Comparison of ENCODE assay signal across 27 mouse cellular contexts in the genomic region with DNA sequence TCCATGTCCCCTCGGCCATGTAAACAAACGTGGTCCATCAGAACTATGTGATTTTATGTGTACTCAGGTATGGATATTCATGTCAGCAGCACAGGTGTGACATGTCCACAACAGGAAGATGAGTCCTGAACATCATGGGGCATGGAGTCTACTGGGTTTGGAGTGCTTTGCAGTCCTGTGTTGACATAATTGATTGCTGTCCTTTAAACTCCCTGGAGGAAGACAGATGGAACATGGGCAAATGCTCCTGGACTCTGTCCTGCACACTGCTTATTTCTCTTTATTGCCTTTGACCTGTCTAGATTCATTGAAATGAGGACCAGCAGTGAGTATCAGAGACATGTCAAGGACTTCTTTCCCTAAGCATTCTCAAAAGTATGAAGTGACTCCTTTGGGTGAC. TPM values are rescaled to one million over a fixed set of nuclear protein-coding genes. Genes with fewer than 3 reads are reported as not detected.
DNase-seq lines count a peak whose midpoint lies in the region; ATAC-seq and TF ChIP-seq lines count a peak whose summit lies in the region.
"Had no signal": no experiment of that assay in that cellular context is flagged by ENCODE, and none has a peak within 500 bp of the region (broad histone marks: within the 10 kb centered on the region; RNA-seq: fewer than 3 reads in every experiment).

No protein-coding gene starts in this region.

- H3K9ac ChIP-seq in liver, adult 2 months (ENCODE audit: low read depth, low read length): no peak overlapping the region
- H3K9ac ChIP-seq in liver, embryonic 12.5 days: no peak overlapping the region
- no peak overlapping the region for H3K9ac ChIP-seq in liver, embryonic 16.5 days (ENCODE audit: low read depth, low read length)
- H3K9ac ChIP-seq in forebrain, embryonic 15.5 days (replicated peaks): no peak overlapping the region
- H3K9ac ChIP-seq: embryonic facial prominence, embryonic 13.5 days; embryonic facial prominence, embryonic 15.5 days; forebrain, embryonic 12.5 days; forebrain, postnatal 0 days had no signal

- no peak for ATAC-seq in liver, embryonic 12.5 days
- peak; percentile 51 for ATAC-seq in liver, embryonic 16.5 days (ENCODE audit: low read depth)
- no peak for ATAC-seq in forebrain, embryonic 15.5 days (replicated peaks)
- ATAC-seq: forebrain, embryonic 14.5 days; forebrain, postnatal 0 days had no signal

- WGBS in liver, adult 2 months: 23% methylated on average over 2 of the region's 2 CpGs
- WGBS in liver, embryonic 12.5 days (ENCODE audit: insufficient replicate concordance): 61% methylated on average over 2 of the region's 2 CpGs
- 57% methylated on average over 2 of the region's 2 CpGs for WGBS in liver, embryonic 16.5 days (ENCODE audit: insufficient replicate concordance)
- WGBS in forebrain, embryonic 15.5 days: 92% methylated on average over 2 of the region's 2 CpGs

- peaks cover 26% of the 10 kb centered on the region for H3K4me1 ChIP-seq in liver, adult 2 months (ENCODE audit: control insufficient read depth, insufficient read depth, low read length)
- no peaks in the 10 kb centered on the region for H3K4me1 ChIP-seq in liver, embryonic 12.5 days
- H3K4me1 ChIP-seq in liver, embryonic 16.5 days (ENCODE audit: control insufficient read depth, low read depth, low read length): no peaks in the 10 kb centered on the region
- H3K4me1 ChIP-seq in forebrain, embryonic 15.5 days: no peaks in the 10 kb centered on the region
- H3K4me1 ChIP-seq: embryonic facial prominence, embryonic 13.5 days; embryonic facial prominence, embryonic 15.5 days; forebrain, embryonic 10.5 days; forebrain, embryonic 12.5 days had no signal

- no peak overlapping the region for H3K4me2 ChIP-seq in liver, embryonic 12.5 days
- H3K4me2 ChIP-seq in liver, embryonic 16.5 days (ENCODE audit: low read depth, low read length): no peak overlapping the region
- no peak overlapping the region for H3K4me2 ChIP-seq in forebrain, embryonic 15.5 days (replicated peaks)
- H3K4me2 ChIP-seq: embryonic facial prominence, embryonic 13.5 days; embryonic facial prominence, embryonic 15.5 days; forebrain, embryonic 12.5 days had no signal

- peak; percentile 97 for DNase-seq in liver, adult 2 months (ENCODE audit: extremely low read depth, low read depth, low spot score)
- no peak for DNase-seq in liver
- DNase-seq: adrenal gland, adult 2 months; adrenal gland, postnatal 10 days; adrenal gland, postnatal 25 days; cerebellum, adult 11 months; cerebellum, adult 18-20 months; cerebellum, adult 8-10 months; cerebellum, adult 9-11 months; cerebellum, postnatal 14 days; cerebellum, postnatal 36 days; embryo, embryonic 11 days; forebrain, postnatal 0 days had no signal

- H3K9me3 ChIP-seq in liver, embryonic 12.5 days (replicated peaks): no peaks in the 10 kb centered on the region
- H3K9me3 ChIP-seq in liver, embryonic 16.5 days (replicated peaks; ENCODE audit: control insufficient read depth, low read length): no peaks in the 10 kb centered on the region
- no peaks in the 10 kb centered on the region for H3K9me3 ChIP-seq in forebrain, embryonic 15.5 days
- H3K9me3 ChIP-seq: embryonic facial prominence, embryonic 13.5 days; embryonic facial prominence, embryonic 15.5 days; forebrain, embryonic 10.5 days; forebrain, embryonic 12.5 days had no signal

- H3K79me2 ChIP-seq in liver, adult 2 months (ENCODE audit: control insufficient read depth, insufficient read depth, low read length): 0 out of 2 replicates have a peak, but pooled peaks cover 3% of the 10 kb centered on the region

- H3K4me3 ChIP-seq in liver, adult 2 months (ENCODE audit: insufficient read depth, low read depth, low read length): no peak overlapping the region
- no peak overlapping the region for H3K4me3 ChIP-seq in liver, embryonic 12.5 days
- no peak overlapping the region for H3K4me3 ChIP-seq in liver, embryonic 16.5 days (ENCODE audit: low read depth, low read length)
- H3K4me3 ChIP-seq in forebrain, embryonic 15.5 days: no peak overlapping the region
- H3K4me3 ChIP-seq: embryonic facial prominence, embryonic 13.5 days; embryonic facial prominence, embryonic 15.5 days; erythroblast, embryonic 14.5 days; forebrain, embryonic 10.5 days; forebrain, embryonic 12.5 days had no signal

- peak overlapping the region; percentile 66 for H3K27ac ChIP-seq in liver, adult 2 months (replicated peaks; ENCODE audit: insufficient read depth, low read depth, low read length)
- H3K27ac ChIP-seq in liver, embryonic 12.5 days: no peak overlapping the region
- no peak overlapping the region for H3K27ac ChIP-seq in liver, embryonic 16.5 days (ENCODE audit: low read length)
- H3K27ac ChIP-seq in forebrain, embryonic 15.5 days (replicated peaks): no peak overlapping the region
- H3K27ac ChIP-seq: embryonic facial prominence, embryonic 13.5 days; embryonic facial prominence, embryonic 15.5 days; forebrain, embryonic 10.5 days; forebrain, embryonic 12.5 days had no signal

- no peaks in the 10 kb centered on the region for H3K27me3 ChIP-seq in liver, adult 2 months (ENCODE audit: control insufficient read depth, insufficient read depth, low read length)
- H3K27me3 ChIP-seq in liver, embryonic 12.5 days (replicated peaks): no peaks in the 10 kb centered on the region
- H3K27me3 ChIP-seq in liver, embryonic 16.5 days (ENCODE audit: control insufficient read depth, insufficient read depth, low read depth, low read length): no peaks in the 10 kb centered on the region
- H3K27me3 ChIP-seq in forebrain, embryonic 15.5 days: no peaks in the 10 kb centered on the region
- H3K27me3 ChIP-seq: embryonic facial prominence, embryonic 13.5 days; embryonic facial prominence, embryonic 15.5 days; forebrain, embryonic 12.5 days had no signal

- peaks cover under 1% of the 10 kb centered on the region; the same call in 1 of the 2 replicates for H3K36me3 ChIP-seq in liver, adult 2 months (ENCODE audit: control insufficient read depth, insufficient read depth, low read length)
- no peaks in the 10 kb centered on the region for H3K36me3 ChIP-seq in liver, embryonic 12.5 days
- no peaks in the 10 kb centered on the region for H3K36me3 ChIP-seq in liver, embryonic 16.5 days (ENCODE audit: control insufficient read depth, insufficient read depth)
- H3K36me3 ChIP-seq in forebrain, embryonic 15.5 days: no peaks in the 10 kb centered on the region
- H3K36me3 ChIP-seq: embryonic facial prominence, embryonic 13.5 days; embryonic facial prominence, embryonic 15.5 days; forebrain, embryonic 10.5 days; forebrain, embryonic 12.5 days had no signal

- TF ChIP-seq POLR2A in liver, adult 2 months (IDR thresholded peaks at IDR 0.05; ENCODE audit: extremely low read depth, insufficient read depth, low read length): no peak

- no peak for TF ChIP-seq CTCF in liver, adult 2 months (IDR thresholded peaks at IDR 0.05; ENCODE audit: low read depth, low read length)

RNA-seq across cellular contexts. Expression of gene Cyp2d40, which starts 2.0 kb away (rescaled TPM):
- 44.7 and 107 TPM in 2 replicates for total RNA-seq in liver, adult 2 months (2014; rRNA removed)
- polyA plus RNA-seq in liver, adult 2 months (2012; rRNA removed): 144 and 145 TPM in 2 replicates
- not detected in 2 replicates for polyA plus RNA-seq in liver, embryonic 12.5 days (2016; fragmentation: Nextera tagmentation; extraction: Ambion mirVana)
- polyA plus RNA-seq in liver, embryonic 16.5 days (2015; fragmentation: Nextera tagmentation; extraction: Ambion mirVana): 0.07 and 0.11 TPM in 2 replicates
- polyA plus RNA-seq in forebrain, embryonic 15.5 days (2015; fragmentation: Nextera tagmentation; extraction: Ambion mirVana): not detected in 2 replicates
- total RNA-seq: adrenal gland, postnatal 25 days; common myeloid progenitor, adult 5-6 weeks; ES-E14; forebrain, postnatal 0 days; MEL had no signal
- polyA plus RNA-seq: C2C12; embryonic facial prominence, embryonic 11.5 days; embryonic facial prominence, embryonic 13.5 days; embryonic facial prominence, embryonic 15.5 days; erythroblast, embryonic 14.5 days; forebrain, embryonic 10.5 days; forebrain, embryonic 12.5 days; forebrain, embryonic 14.5 days; forebrain, postnatal 0 days had no signal

RNA-seq across cellular contexts. Expression of gene Cyp2d26, which starts 28.2 kb away (rescaled TPM):
- 1,175 and 1,183 TPM in 2 replicates for total RNA-seq in liver, adult 2 months (2014; rRNA removed)
- 1,819 and 2,020 TPM in 2 replicates for polyA plus RNA-seq in liver, adult 2 months (2012; rRNA removed)
- 2.7 and 3.9 TPM in 2 replicates for polyA plus RNA-seq in liver, embryonic 12.5 days (2016; fragmentation: Nextera tagmentation; extraction: Ambion mirVana)
- 141 and 169 TPM in 2 replicates for polyA plus RNA-seq in liver, embryonic 16.5 days (2015; fragmentation: Nextera tagmentation; extraction: Ambion mirVana)
- polyA plus RNA-seq in forebrain, embryonic 15.5 days (2015; fragmentation: Nextera tagmentation; extraction: Ambion mirVana): not detected in 2 replicates
- total RNA-seq: adrenal gland, postnatal 25 days; common myeloid progenitor, adult 5-6 weeks; ES-E14; forebrain, postnatal 0 days; MEL had no signal
- polyA plus RNA-seq: C2C12; embryonic facial prominence, embryonic 11.5 days; embryonic facial prominence, embryonic 13.5 days; embryonic facial prominence, embryonic 15.5 days; erythroblast, embryonic 14.5 days; forebrain, embryonic 10.5 days; forebrain, embryonic 12.5 days; forebrain, embryonic 14.5 days; forebrain, postnatal 0 days had no signal

Comparison
In these comparisons a context has a peak if more than half of its experiments do, and no peak if none do; other contexts are left out.
1. RNA of gene Cyp2d40, which starts 2.0 kb away (polyA plus RNA-seq): 144 to 145 TPM in liver, adult 2 months; 0.07 to 0.11 TPM in liver, embryonic 16.5 days, not detected in forebrain, embryonic 15.5 days and not detected in liver, embryonic 12.5 days; every median in the first group is over 100 times any median in the second.
2. RNA of gene Cyp2d26, which starts 28.2 kb away (polyA plus RNA-seq): 1,819 to 2,020 TPM in liver, adult 2 months and 141 to 169 TPM in liver, embryonic 16.5 days; 2.7 to 3.9 TPM in liver, embryonic 12.5 days and not detected in forebrain, embryonic 15.5 days; every median in the first group is over 10 times any median in the second.